Mouse (Mus musculus) G1E-ER4 (cell line): Measurements from ENCODE around the gene Trpm3. TPM values are rescaled to one million over a fixed set of nuclear protein-coding genes. Genes with fewer than 3 reads are reported as not detected.

Source experiments
- GATA1 ChIP-seq: IDR thresholded peaks from one replicate; pipeline ENCODE4 v1.8.0; 2012; ENCODE audit warnings: low read length, inconsistent platforms
- polyA plus RNA-seq: library from polyadenylated mRNA; stranded (reverse); fragments of >175 nt; gene quantifications from 2 replicates; pipeline ENCODE4 v1.2.3, GENCODE M21; 2012

Gene Trpm3
- polyA plus RNA-seq, 1 experiment: not detected

DNA sequence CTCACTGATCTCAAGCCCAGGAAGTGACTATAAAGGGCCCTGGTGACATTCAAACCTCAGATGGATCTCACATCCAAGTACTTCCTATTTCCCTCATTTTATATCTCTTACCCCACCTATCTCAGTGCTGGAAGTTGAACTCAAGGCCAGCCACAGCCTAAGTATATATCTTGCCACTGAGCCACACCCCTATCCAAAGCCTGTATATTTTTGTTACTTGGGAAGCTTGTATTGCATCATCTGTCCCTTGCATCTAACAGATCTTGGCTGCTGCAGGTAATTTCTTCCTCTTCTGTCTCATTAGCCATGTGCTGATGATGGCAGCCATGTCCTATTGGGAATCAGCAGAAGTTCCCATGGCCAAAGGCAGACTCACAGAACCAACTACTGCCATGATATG is 904.9 kb downstream of the Trpm3 start:
- TF ChIP-seq GATA1: no peak
